Mouse (Mus musculus): Measurements from ENCODE around the gene Camta1.

DNA sequence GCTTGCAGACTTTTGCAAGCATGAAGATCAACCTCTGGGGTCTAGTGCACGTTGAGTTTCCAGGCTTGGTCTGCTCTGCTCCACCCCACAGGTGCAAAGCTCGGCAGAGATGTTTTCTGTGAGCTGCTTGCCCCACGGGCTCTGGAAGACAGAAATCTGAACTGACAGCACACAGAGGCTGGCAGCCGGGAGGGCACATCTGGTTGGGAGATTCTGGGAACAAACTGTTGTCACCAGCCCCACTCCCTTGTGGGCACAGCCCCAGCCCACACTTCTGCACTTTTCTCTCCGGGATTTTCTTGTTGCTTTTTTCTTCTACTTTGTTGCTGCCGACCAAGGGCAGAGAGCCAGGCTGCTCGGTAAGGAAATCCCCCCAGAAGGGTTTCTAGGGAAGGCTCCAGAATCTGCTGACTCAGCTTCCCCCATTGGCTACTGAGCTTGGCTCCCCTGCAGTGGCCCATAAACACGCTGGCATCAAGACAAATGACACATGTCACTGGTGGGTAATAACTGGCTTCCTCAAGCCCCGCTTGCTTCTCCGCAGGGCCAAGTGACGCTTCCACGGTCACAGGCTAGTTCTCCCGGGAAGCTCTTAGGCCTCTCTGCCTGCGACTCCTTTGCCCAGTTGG lies 597.8 kb downstream of the Camta1 start:
- TF ChIP-seq POLR2A (IDR thresholded peaks at IDR 0.05; ENCODE audit: extremely low read depth, insufficient read depth, low read length) (no peak), CTCF (IDR thresholded peaks at IDR 0.05; ENCODE audit: low read depth, low read length) (no peak)

Measured in liver, adult 2 months (tissue).